Mouse (Mus musculus): Measurements from ENCODE around the gene D8Ertd738e.

DNA sequence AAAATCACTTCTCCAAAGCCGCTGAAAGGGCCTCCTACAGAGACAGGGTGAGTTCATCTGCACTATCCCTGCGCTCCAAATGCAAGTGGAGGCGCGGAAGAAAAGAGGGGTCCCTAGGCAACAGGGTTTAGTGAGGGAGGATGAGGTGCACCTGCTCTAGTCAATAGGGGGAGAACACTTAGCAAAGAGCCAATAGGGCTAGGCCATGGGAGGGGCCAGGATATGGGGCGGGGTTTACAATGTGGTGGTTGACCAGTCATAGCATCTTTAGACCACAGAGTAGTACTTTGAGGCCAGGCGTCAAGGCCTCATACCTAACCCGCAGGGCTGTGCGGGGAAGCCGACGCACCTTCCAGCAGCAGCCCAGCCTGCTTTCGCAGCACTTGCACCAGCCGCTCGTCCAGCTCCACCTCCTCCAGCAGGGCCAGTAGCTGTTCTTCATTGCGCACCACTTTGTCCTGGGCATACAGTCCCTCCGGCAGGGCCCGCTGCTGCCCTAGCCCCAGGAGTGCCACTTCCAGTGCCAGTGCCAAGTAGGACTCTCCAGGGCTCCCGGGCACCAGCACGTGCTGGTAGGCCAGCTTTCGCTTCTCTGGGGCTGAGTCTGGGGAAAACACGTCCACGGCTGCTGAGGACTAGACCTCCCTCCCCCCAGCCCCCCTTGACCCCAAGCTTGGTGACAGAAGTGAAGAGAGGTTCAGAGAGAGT is 26.0 kb downstream of the D8Ertd738e start:
- no peak for TF ChIP-seq CTCF (IDR thresholded peaks at IDR 0.05; ENCODE audit: borderline replicate concordance, insufficient read depth, low read depth, low read length)
- no peak for TF ChIP-seq POLR2A (IDR thresholded peaks at IDR 0.05; ENCODE audit: borderline replicate concordance, insufficient read depth, low read length)

Measured in cerebellum, adult 2 months (tissue).